Mouse (Mus musculus): ENCODE measurements around the gene Supt6. TPM values are rescaled to one million over a fixed set of nuclear protein-coding genes. Genes with fewer than 3 reads are reported as not detected.

The Supt6 gene
- polyA plus RNA-seq, 1 experiment from 2014 or later: 25.5 TPM

DNA sequence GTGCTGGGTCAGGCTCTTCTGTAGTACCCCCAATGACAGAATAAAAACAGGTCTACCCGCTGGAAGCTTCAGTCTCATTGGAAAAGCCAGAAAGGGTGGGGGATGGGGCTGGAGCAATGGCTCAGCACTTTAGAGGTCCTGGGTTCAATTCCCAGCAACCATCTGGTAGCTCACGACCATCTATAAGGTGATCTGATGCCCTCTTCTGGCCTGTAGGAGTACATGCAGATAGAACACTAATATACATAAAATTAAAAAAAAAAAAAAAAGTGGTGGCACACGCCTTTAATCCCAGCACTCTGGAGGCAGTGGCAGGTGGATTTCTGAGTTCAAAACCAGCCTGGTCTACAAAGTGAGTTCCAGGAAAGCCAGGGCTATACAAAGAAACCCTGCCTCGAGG lies 74.5 kb downstream of the Supt6 start:
- no peak for ATAC-seq (ENCODE audit: borderline replicate concordance, extremely low read depth, low FRiP score, low TSS enrichment)
- Histone ChIP-seq H3K9ac (no peak overlapping the region), H3K36me3 (no peaks in the 10 kb centered on the region), H3K27me3 (no peaks in the 10 kb centered on the region), H3K4me1 (peaks cover 20% of the 10 kb centered on the region), H3K4me2 (no peak overlapping the region), H3K4me3 (no peak overlapping the region), H3K27ac (no peak overlapping the region), H3K9me3 (no peaks in the 10 kb centered on the region)
- WGBS: 67% methylated on average over 4 of the region's 4 CpGs

DNA sequence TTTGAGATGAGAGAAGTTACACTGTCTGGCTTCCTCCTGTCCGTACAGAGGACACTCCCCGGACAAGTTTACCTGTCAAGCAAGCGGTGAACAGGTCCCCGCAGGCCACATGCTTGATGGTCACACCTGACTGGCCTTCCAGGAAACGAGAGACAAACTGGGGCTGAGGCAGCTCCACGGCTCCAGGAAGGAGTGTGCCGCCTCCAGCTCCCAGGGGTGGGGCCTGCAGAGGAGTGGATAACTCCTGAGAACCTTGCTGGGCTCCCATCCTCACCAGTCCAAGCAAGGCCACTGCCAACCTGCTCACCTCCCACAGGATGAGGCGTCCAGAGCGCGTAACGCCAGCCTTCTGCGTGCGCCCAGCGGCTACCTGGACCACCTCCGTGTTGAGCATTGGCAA lies 75.5 kb downstream of the Supt6 start:
- Histone ChIP-seq H3K4me3 (no peak overlapping the region), H3K4me2 (no peak overlapping the region), H3K36me3 (no peaks in the 10 kb centered on the region), H3K27me3 (no peaks in the 10 kb centered on the region), H3K9ac (no peak overlapping the region), H3K27ac (no peak overlapping the region), H3K4me1 (peaks cover 21% of the 10 kb centered on the region), H3K9me3 (no peaks in the 10 kb centered on the region)
- 85% methylated on average over 15 of the region's 15 CpGs for WGBS
- no peak for ATAC-seq (ENCODE audit: borderline replicate concordance, extremely low read depth, low FRiP score, low TSS enrichment)

DNA sequence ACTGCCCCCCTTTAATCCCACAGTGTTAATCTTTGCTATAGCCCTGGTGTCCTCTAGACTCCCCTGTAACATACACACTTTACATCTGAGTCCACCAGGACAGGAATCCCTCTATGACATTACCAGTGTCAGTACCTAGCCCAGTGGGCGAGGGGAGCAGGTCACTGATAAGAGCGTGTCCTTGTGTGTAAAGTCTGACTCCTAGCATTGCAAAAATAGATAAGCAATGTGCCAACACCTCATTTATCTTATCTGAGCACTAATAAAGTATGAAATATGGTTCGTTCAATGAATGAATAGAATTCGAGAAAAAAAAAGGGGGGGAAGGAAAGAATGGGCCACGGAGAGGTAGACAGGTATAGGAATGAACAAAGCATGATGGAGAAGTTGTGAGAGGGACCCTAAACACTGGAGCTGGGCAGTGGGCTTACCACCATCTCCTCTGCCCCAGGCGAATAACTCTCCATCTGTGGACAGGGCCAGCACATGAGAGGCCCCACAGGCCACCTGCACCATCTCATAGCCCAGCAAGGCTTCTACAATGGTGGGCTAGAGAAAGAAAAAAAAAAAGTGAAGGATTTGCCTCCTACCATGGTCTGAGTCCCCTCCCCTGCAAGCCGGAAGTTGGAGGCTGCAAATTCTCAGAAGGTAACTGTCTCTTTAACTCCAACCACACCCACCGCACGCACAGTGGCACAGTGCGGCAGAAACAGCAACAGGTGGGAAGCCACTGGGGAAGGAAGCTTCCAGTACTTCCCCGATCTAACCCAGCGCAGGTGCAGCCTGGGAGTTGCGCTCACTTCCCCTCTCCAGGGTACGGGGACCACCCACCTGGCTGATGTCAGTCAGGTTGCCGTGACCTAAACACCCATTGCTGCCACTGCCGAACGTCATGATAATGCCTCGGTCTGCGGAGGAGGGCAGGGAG lies 77.0 kb downstream of the Supt6 start:
- Histone ChIP-seq H3K4me1 (peaks cover 12% of the 10 kb centered on the region), H3K36me3 (no peaks in the 10 kb centered on the region), H3K4me3 (no peak overlapping the region), H3K9me3 (no peaks in the 10 kb centered on the region), H3K27me3 (no peaks in the 10 kb centered on the region), H3K27ac (no peak overlapping the region), H3K9ac (no peak overlapping the region), H3K4me2 (no peak overlapping the region)
- WGBS: 48% methylated on average over 19 of the region's 19 CpGs
- ATAC-seq (ENCODE audit: borderline replicate concordance, extremely low read depth, low FRiP score, low TSS enrichment): no peak

DNA sequence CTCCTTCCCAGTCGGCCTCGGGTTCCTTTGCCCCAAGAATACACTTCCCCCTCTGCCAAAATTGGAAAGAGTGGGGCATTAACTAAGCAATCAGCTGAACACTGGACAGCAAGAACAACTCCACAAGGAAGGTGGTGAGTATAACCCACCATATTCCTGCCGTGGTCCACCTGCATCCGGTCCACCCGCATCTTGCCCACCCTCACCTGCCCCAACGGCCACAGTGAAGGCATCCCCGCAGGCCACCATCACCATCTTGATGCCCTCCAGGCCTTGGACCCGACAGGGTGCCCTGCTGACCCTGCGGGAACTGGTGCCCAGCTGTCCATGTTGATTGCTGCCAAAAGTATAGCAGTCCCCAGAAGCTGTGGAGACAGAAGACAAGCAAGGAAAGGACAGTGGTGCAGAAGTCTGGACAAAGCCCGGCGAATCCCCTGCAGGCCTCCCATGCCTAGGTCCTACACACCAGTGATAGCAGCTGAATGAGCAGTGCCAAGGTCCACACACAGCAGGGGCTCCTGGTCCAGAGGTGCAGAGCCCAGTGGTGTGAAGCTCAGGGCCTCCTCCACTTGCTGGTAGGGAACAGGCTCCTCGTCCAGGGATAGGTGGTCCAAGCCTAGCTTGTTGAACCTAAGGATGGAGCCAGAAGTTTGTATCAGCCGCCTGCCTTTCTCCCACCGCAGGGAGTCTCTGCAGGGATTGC lies 78.4 kb downstream of the Supt6 start:
- Histone ChIP-seq H3K27me3 (no peaks in the 10 kb centered on the region), H3K27ac (no peak overlapping the region), H3K9me3 (no peaks in the 10 kb centered on the region), H3K4me1 (peaks cover 26% of the 10 kb centered on the region), H3K36me3 (no peaks in the 10 kb centered on the region), H3K4me3 (no peak overlapping the region), H3K9ac (no peak overlapping the region), H3K4me2 (no peak overlapping the region)
- WGBS: 88% methylated on average over 14 of the region's 14 CpGs
- ATAC-seq (ENCODE audit: borderline replicate concordance, extremely low read depth, low FRiP score, low TSS enrichment): no peak

DNA sequence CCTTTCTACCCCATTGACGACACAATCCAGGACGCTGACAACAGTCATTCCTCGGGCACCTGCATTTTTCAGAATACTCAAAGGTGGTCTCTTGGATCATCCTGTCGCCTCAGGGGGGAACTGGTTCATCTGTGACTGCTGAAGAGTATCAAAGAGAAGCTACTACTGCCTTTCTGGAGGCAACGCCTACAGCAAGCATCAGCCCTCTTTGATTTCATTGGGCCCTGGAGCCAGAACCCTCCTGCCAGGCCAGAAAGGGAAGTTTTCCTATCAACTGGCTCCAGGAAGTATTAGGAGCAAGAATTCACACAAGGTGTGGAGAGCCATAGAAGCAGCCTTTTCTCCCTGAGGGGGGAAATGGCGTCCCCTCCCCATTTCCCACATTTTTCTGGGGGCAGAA lies 79.1 kb downstream of the Supt6 start:
- no peak overlapping the region for H3K9ac ChIP-seq
- no peak for ATAC-seq (ENCODE audit: borderline replicate concordance, extremely low read depth, low FRiP score, low TSS enrichment)
- H3K4me3 ChIP-seq: no peak overlapping the region
- H3K27me3 ChIP-seq: no peaks in the 10 kb centered on the region
- peaks cover 5% of the 10 kb centered on the region; the same call in 1 of the 2 replicates for H3K36me3 ChIP-seq
- H3K4me1 ChIP-seq: peaks cover 33% of the 10 kb centered on the region
- H3K9me3 ChIP-seq: no peaks in the 10 kb centered on the region
- WGBS: 68% methylated on average over 6 of the region's 6 CpGs
- peak overlapping the region; percentile 98 for H3K27ac ChIP-seq
- no peak overlapping the region for H3K4me2 ChIP-seq

DNA sequence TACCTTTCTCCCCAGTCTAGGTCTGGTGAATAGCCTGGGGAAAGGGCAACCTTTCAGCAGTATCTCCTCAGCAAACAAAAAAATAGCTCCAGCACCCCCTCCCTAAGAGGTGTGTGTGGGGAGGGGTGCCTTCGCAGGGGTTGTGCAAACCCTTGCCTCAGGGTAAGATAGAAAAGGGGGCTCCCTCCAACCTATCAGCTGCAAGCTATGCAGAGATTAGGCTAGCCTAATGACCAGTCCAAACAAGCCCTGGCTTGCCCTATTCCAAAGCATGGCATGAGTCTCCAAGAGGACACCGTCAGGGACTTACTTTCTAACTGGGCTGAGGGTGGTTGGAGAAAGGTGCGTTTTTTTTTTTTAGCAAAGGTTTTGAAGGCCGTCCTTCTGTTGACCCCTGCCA lies 79.6 kb downstream of the Supt6 start:
- H3K9me3 ChIP-seq: no peaks in the 10 kb centered on the region
- peak overlapping the region; percentile 98 for H3K27ac ChIP-seq
- H3K36me3 ChIP-seq: peaks cover 8% of the 10 kb centered on the region; the same call in 1 of the 2 replicates
- H3K4me3 ChIP-seq: peak overlapping the region; percentile 81
- H3K27me3 ChIP-seq: no peaks in the 10 kb centered on the region
- ATAC-seq (ENCODE audit: borderline replicate concordance, extremely low read depth, low FRiP score, low TSS enrichment): no peak
- WGBS: 34% methylated on average over 4 of the region's 4 CpGs
- peak overlapping the region; percentile 76 for H3K4me2 ChIP-seq
- H3K9ac ChIP-seq: peak overlapping the region; percentile 98
- H3K4me1 ChIP-seq: peaks cover 37% of the 10 kb centered on the region

DNA sequence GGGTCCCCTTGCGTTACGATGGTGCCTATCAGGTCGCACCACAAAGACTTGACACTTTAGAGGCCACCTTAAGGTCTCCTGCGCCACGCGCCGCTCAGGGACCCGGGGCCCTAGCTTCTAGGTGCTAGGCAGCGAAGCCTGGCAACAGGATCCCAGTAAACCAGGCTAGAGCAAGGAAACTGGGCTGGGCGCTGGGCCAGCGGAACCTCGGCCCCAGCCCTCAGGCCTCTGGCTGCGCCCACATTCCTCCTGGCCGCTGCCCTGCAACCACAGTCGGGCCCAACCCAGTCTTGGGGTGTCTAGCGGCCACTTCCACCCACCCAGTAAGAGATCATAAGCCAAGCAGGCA lies 80.1 kb downstream of the Supt6 start:
- WGBS: under 1% methylated on average over 16 of the region's 16 CpGs
- Histone ChIP-seq H3K4me2 (peak overlapping the region; percentile 76), H3K36me3 (peaks cover 12% of the 10 kb centered on the region; the same call in 1 of the 2 replicates), H3K27me3 (no peaks in the 10 kb centered on the region), H3K4me1 (peaks cover 41% of the 10 kb centered on the region), H3K9ac (peak overlapping the region; percentile 98), H3K4me3 (peak overlapping the region; percentile 81), H3K27ac (peak overlapping the region; percentile 98), H3K9me3 (no peaks in the 10 kb centered on the region)
- ATAC-seq (ENCODE audit: borderline replicate concordance, extremely low read depth, low FRiP score, low TSS enrichment): peak; percentile 28

DNA sequence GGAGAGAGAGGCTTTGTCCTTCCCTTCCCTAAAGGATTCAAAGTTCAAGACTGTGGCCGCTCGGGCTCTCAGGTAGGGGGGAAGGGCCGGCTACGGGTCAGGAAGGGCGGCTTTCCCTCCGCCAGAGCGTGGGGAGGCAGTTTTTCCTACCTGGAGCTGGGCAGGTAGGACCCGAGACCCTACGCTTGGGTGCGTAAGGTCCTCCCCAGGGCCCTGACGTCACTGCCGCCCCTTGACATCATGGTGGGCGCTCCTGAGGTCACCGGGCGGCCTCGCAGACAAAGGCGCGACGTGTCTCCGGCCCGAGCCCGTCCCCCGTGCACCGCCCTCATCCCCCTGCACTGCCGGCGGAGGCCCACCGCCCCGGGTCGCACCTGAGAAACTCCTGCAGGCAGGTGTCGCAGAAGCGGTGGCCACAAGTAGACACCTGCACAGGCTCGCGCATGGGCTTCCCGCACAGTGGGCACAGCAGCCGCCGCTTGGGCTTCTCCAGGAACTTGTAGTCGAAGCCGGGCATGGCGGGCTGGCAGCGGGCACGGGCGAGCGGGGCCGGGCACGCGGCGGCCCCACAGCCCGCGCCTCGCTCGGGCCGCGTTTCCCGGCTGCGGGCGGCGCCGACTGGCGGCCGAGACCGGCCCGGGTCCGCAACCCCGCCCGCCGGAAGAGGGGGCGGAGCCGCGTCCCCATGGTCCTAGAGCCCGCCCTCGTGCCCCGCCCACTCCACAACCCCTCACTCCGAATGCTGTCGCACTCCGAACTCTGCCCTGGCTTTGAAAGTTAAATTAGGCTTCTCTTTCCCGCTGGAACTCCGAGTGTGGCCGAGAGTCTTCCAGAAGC lies 80.6 kb downstream of the Supt6 start, which contains the start of gene Traf4:
Gene Traf4 (minus strand): TSS at position 666 of the 837 bp plus-strand sequence.
- WGBS: under 1% methylated on average over 78 of the region's 78 CpGs
- no peaks in the 10 kb centered on the region for H3K27me3 ChIP-seq
- H3K4me1 ChIP-seq: peaks cover 47% of the 10 kb centered on the region
- peak within 1 kb of the TSS; percentile 98 for H3K9ac ChIP-seq
- H3K27ac ChIP-seq: peak within 1 kb of the TSS; percentile 98
- H3K4me3 ChIP-seq: peak within 1 kb of the TSS; percentile 81
- H3K36me3 ChIP-seq: peaks cover 18% of the 10 kb centered on the region
- H3K9me3 ChIP-seq: no peaks in the 10 kb centered on the region
- peak; percentile 82 for ATAC-seq (ENCODE audit: borderline replicate concordance, extremely low read depth, low FRiP score, low TSS enrichment)
- peak within 1 kb of the TSS; percentile 76 for H3K4me2 ChIP-seq

DNA sequence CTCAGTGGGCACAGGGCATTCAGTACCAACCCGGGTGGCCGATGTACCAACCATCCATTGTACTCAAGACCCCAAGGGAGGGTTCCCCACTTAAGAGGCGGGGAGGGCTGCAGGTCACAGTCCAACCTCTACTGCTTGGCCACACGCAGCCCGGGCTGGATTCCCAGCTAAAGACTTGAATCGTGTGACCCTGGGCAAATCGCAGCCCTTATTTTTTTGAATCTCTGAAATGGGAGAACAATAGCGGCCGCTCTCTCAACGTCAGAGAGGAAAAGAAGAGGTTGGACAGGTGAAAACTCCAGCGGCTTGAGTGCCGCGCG lies 81.2 kb downstream of the Supt6 start:
- under 1% methylated on average over 14 of the region's 14 CpGs for WGBS
- ATAC-seq (ENCODE audit: borderline replicate concordance, extremely low read depth, low FRiP score, low TSS enrichment): no peak
- Histone ChIP-seq H3K27ac (peak overlapping the region; percentile 98), H3K36me3 (peaks cover 24% of the 10 kb centered on the region), H3K27me3 (no peaks in the 10 kb centered on the region), H3K4me1 (peaks cover 53% of the 10 kb centered on the region), H3K9ac (peak overlapping the region; percentile 98), H3K4me3 (peak overlapping the region; percentile 81), H3K4me2 (peak overlapping the region; percentile 76), H3K9me3 (no peaks in the 10 kb centered on the region)

DNA sequence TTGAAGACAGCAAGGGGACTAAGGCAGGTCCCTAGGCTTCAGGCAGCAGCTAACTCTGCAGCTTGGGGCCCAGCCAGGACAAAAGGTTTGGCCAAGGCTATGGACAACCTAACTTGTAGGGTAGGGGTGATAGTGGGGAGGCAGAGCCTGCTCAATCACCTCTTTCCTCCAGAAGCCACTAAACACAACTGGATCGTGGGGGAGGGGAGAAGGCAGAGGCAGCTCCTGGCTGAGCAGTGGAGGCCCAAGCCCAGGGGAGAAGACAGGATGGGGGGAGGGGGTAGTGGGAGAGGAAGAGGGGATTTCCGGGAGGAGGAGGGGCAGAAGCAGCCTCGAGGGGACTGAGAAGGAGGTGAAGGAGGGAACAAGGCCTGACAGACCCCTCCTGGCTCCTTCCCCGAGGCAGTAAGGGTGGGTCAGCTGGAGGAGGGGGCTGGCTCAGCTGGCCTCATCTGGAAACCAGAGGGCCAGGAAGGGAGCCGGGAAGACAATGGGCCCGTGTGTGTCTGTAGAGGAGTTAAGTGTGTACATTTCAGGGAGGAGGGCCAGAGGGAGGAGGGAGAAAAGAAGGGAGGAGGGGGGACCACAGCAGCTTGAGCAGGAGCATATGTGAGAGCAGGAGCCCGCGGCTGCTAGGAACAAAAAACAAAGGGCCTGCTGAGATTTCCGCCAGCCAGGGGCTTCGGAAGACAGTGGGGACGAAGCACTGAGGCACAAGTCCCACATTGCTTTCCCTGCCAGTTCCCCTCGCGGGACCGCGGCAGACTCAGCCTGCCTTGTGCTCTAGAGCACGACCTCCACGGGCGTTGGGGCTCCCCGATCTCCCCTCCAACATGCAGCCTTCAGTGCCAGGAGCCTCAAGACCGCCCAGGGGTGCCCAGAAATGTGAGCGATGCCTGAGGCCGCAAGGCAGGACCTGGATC lies 81.8 kb downstream of the Supt6 start:
- ATAC-seq (ENCODE audit: borderline replicate concordance, extremely low read depth, low FRiP score, low TSS enrichment): peak; percentile 61
- peak overlapping the region; percentile 98 for H3K9ac ChIP-seq
- peak overlapping the region; percentile 98 for H3K27ac ChIP-seq
- H3K4me2 ChIP-seq: peak overlapping the region; percentile 76
- no peaks in the 10 kb centered on the region for H3K27me3 ChIP-seq
- 1% methylated on average over 22 of the region's 22 CpGs for WGBS
- H3K4me1 ChIP-seq: peaks cover 55% of the 10 kb centered on the region
- peak overlapping the region; percentile 81 for H3K4me3 ChIP-seq
- H3K36me3 ChIP-seq: peaks cover 27% of the 10 kb centered on the region
- no peaks in the 10 kb centered on the region for H3K9me3 ChIP-seq

DNA sequence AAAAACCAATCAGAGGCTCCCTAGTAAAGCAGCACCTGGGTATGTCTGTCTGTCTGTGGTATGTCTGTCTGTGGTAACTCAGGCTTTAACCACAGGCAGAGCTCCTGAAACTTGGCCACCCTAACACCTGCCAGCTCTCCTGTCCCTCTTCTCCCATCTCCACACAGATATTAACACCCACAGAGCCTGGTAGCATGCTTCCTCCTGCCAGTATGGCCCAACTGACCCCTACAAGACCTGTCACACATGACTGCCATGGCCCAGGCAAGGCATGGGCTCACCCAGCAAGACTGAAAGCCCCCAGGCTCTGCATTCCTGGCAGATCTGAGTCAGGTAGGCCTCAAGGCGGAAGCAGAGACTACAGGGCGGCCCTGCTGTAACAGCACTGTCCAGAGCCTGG lies 82.7 kb downstream of the Supt6 start:
- no peak for ATAC-seq (ENCODE audit: borderline replicate concordance, extremely low read depth, low FRiP score, low TSS enrichment)
- peak overlapping the region; percentile 98 for H3K9ac ChIP-seq
- no peaks in the 10 kb centered on the region for H3K9me3 ChIP-seq
- 58% methylated on average over 2 of the region's 2 CpGs for WGBS
- H3K4me2 ChIP-seq: peak overlapping the region; percentile 76
- peaks cover 36% of the 10 kb centered on the region for H3K36me3 ChIP-seq
- H3K4me1 ChIP-seq: peaks cover 55% of the 10 kb centered on the region
- H3K27me3 ChIP-seq: no peaks in the 10 kb centered on the region
- H3K4me3 ChIP-seq: peak overlapping the region; percentile 81
- H3K27ac ChIP-seq: peak overlapping the region; percentile 98

Measured in lung, embryonic 15.5 days (tissue).